Mouse (Mus musculus): ENCODE data around the gene Pkd1l3.
A peak's percentile ranks its signal among the peaks of the same experiment; 100 is the strongest.

The Pkd1l3 gene

DNA sequence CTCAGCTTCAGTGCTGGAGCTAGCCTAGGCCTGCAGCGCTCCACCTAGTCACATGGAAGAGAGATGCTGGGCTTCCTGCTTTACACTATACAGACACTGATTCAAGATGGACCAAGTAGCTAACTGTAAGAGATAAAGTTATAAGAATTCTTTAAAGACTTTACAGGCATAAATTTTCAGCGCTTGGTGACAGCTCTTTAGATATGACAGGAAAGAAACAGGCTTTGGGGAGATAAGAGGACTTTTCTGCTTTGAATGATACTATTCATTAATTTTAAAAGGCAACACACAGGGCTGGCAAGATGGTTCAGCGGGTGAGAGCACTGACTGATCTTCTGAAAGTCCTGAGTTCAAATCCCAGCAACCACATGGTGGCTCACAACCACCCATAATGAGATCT is 84.2 kb downstream of the Pkd1l3 start:
- no peak for DNase-seq (ENCODE audit: low spot score in 2 of 2)

DNA sequence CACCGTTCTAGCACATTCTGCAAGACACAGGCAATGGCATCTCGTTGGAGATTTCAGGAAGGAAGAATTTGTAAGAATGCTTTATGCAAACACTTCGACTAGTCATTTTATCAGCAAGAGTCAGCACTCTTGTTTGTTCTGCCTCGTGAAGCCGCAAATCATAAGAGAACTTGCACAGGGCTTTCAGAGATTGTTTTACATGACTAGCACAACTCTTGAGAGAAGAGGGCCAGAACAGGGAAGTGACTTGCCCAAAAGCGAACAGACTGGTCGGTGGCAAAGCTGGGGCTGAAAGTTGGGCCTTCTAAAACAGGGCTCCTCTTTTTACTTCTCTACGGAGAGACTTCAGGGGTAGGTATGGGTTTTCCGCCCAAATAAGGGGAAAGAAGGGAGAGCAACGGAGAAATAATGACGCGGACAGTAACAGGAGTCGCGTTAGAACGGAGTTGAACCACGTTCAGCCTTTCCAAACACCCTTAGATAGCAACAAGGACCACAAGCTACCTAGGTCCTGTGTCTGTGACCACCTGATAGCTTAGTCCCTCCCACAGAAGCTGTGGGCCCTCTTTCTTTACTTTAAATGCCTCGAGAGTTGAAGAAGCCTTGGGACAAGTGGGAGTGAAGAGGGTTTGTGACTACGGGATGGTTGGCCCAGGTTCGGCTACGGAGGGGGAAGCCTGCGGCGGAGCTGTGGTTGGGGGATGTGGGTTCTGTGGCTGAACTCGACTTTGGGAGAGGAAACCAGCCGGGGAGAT is 90.4 kb downstream of the Pkd1l3 start:
- DNase-seq (ENCODE audit: low spot score in 2 of 2): no peak

DNA sequence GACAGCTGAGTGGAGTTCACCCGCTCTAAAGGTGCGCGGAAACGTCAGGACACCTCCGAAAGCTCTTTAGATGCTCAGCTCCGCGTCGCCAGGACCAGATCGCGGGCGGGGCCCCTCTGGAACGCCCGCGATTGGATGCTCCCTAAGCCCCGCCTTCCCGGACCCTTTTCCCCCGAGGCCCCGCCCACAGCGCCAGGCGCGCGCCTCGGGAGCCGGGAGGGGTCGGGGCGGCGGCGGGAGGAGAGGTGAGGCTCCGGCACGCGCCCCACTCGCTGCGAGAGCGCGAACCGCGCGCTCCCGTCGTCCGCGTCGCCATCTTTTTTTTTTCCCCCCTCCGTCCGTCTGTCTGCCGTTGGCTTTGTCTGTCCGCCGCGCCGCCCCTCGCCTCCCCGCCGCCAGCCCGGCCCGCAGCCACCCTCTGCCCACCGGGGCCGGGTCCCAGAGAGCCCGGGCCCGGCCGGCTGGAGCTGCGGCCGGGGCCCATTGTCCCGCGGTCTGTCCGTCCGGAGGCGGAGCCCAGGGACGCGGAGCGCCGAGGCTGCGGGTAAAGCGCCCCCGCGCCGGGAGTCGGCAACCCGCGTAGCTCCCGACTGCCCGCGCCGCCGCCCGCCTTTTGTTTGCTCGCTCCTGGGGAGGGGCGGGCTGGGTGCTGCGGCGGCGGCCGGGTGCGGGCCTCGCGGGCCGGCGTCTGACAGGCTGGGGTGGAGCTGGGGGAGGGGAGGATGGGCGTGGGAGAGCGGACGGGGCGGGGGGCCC is 91.2 kb downstream of the Pkd1l3 start, which contains the start of gene Zfp821:
TSS of gene Zfp821 (plus strand) at position 227 of the 756 bp plus-strand sequence.
- DNase-seq (ENCODE audit: low spot score in 2 of 2): peak; percentile 84 to 93

DNA sequence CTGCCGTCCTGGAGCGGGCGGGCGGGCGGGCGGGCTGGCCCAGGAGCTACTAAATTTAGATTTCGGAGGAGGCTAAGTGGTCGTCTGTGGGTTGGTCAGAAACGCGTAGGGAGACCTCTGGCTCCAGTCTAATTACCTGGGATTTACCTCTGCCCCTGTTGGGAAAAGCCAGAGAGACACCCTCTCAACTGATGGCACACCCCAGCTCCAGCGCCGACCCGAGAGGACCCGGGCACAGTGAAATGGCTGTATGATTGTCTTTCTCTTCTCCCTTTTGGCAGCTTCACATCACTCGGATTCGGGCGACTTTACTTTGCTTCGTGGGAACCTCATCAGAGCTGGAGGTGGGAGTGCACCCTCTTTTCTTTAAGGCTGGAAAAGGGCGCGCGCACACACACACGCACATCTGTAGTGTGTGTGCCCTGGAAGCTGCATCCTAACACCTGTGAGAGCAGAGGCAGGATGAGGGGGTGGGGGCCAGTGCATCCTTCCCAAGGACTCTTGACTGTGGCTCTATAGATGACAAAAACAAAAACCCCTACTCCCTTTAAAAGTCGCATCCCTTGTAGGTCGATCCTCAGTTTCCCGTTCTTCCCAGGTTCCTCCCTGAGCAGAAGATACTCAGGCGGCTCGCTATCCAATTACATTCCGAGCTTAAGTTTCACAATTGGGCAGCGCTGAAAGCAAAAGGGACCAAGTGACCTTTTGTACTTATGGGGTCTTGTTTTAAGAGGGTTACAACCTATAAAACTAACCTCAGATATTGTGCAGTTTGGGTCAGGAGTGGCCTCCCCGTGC is 92.0 kb downstream of the Pkd1l3 start:
- DNase-seq (ENCODE audit: low spot score in 2 of 2): peak in 1 of 2 experiments; percentile 25

DNA sequence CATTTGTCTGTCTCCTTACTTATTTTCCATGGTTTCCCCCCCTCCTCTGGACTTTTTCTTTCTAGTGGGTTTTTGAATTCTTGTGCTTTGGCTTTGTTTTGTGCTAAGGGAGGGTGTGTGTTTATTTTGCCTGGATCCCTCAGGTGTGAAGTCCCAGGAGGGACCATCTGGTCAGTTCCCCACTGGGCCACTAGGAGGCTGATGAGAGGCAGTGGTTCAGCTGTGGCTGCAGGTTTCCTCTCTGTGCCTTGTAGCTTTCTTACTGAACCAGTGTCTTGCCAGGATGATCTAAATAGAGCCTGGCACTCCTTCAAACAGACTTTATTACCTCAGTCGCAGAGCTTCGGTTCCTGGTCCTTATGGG is 92.5 kb downstream of the Pkd1l3 start:
- peak in 1 of 2 experiments; percentile 79 for DNase-seq (ENCODE audit: low spot score in 2 of 2)

DNA sequence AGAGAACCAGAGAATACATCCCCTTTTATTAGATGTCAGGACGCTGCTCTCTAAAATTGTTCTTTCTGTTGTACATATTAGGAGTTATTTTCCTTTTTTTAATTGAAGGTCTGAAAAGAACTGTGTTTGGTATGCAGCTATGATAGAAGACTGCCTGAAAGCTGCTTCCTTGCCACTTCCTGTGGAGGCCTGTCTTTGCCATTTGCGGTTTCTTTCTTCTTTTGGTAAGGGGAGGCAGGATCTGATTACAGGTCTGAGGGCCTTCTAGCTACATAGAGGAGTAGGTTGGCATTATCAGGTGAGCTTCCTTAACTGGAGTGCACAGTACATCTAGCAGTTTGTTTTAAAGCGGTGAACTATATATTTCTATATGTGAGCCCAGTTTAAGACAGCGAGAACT is 93.6 kb downstream of the Pkd1l3 start:
- no peak for DNase-seq (ENCODE audit: low spot score in 2 of 2)

DNA sequence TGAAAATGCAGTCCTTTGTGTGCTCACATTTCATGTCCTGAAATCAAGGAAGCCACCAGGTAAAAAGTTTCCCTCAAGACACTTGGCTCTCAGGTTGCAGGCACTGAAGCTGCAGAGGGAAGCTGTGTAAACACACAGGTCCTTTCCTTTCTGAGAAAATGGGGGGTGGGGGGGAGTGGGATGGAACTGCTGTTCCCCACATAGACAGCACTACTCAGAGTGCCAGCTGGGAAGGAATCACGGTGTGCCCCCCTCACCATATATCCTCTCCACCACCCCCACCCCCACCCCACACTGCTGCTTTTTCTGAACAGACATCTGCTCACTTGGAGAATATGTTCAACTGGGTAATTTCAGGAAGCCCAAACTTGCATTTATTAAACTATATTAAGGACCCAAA is 98.2 kb downstream of the Pkd1l3 start:
- no peak for DNase-seq (ENCODE audit: low spot score in 2 of 2)

DNA sequence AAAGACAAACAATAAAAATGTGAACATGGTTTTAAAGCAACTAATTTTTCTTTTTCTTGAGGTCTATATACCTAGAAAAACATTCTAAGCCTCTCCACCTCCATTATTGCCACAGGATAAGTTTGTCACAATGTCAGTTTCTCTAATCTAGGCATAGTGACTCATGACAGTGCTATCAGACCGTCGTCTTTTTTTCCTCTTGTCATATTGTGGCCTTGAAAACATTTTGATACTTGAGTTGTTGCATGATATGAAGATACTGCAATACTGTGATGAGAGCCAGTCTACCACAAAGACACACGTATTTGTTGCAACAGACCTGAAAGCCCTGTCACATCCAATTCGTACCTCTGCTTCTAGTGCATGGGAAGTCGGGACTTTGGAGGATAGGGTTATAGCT is 100.6 kb downstream of the Pkd1l3 start:
- no peak for DNase-seq (ENCODE audit: low spot score in 2 of 2)

Measured in left cerebral cortex, adult 9 months (tissue).